Mouse (Mus musculus) spleen, postnatal 4 days (tissue): ENCODE measurements at regions not wholly inside any gene's neighbourhood (a gene's known extent, or its start where the extent isn't known, plus 50 kb on each side); places are given as distances from the start of the nearest gene placed in this dataset.

Experiments
- DNase-seq, 2 experiments: peaks; one replicate each; pipeline ENCODE4 v3.0.0; 2022; ENCODE audit warnings: low spot score in 2 of 2

DNA sequence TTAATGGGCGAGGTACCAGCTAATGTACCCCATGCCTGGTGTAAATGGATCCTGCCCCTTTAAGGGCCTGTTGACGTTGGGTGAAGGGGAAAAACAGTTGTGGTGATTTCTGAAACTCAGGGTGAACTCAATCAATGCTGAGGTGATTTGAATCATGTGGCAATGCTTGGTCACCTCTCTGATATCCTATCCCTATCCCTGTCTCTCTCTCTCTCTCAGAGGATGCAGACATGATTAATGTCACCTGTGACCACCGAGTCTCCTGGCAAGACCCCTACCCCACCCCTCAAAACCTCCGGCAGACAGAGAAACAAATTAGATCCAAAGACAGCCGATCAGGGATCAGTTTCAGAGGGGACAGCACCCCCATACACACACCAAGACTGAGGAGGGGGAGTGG lies 54.8 kb upstream of the Tbx3 start:
- no peak for DNase-seq

DNA sequence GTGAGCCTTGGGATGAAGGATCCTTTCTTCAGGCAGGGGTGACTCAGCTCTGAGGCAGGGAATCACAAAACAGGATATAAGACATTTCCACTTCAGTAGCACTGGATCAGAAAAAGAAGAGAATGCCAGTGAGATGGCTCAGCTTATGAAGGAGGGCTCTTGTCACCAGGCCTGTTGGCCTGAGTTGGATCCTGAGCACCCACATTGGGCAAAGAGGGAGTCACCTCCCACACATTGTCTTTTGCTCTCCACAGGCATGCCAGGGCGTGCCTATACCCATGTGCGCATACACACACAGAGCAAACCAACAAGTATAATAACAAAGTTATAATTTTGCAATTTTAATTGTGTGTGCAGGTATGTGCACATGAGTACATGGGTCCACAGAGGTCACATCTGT lies 52.6 kb upstream of the Tbx3 start:
- DNase-seq: no peak

DNA sequence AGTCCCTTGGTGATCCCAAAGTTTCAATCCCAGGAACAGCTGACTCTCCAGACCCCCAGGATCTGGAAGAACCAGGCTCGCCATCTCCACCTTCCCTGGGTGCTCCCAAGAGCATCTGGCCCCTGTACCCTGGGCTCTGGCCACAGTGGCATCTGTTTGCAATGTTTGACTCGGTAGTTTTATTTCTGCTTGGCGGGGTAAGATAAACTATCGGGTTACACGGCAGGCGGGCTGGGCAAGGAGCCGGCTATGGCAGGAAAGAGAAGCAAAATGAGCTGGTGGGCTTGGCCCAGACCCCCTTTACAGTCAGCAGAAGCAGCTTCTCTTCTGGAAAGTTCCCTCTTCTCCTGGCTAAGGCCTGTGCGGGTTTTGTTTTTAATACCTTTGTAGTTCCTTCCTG lies 50.6 kb upstream of the Tbx3 start:
- DNase-seq: no peak
